Mouse (Mus musculus): Measurements from ENCODE around the gene Rbfox1. TPM values are rescaled to one million over a fixed set of nuclear protein-coding genes. Genes with fewer than 3 reads are reported as not detected.
A peak's percentile ranks its signal among the peaks of the same experiment; 100 is the strongest.

The Rbfox1 gene
- polyA plus RNA-seq, 1 experiment from 2014 or later, result 52.1 TPM

- no peaks in the 10 kb centered on the region for H3K36me3 ChIP-seq (ENCODE audit: poor library complexity, severe bottlenecking)
- no peak overlapping the region for H3K27ac ChIP-seq
- no peak overlapping the region for H3K4me3 ChIP-seq
- ATAC-seq, result peak; percentile 50; the same call in 1 of the 2 replicates
- no peak overlapping the region for H3K4me2 ChIP-seq
- H3K27me3 ChIP-seq, result no peaks in the 10 kb centered on the region
- H3K9ac ChIP-seq, result no peak overlapping the region
- WGBS, result 84% methylated on average over 5 of the region's 5 CpGs
- no peaks in the 10 kb centered on the region for H3K9me3 ChIP-seq (replicated peaks)
- H3K4me1 ChIP-seq, result peaks cover 9% of the 10 kb centered on the region
These were observed 25.6 kb downstream of the Rbfox1 start for GRCm38 (mm10) chr16:5910742-5911141.

DNA sequence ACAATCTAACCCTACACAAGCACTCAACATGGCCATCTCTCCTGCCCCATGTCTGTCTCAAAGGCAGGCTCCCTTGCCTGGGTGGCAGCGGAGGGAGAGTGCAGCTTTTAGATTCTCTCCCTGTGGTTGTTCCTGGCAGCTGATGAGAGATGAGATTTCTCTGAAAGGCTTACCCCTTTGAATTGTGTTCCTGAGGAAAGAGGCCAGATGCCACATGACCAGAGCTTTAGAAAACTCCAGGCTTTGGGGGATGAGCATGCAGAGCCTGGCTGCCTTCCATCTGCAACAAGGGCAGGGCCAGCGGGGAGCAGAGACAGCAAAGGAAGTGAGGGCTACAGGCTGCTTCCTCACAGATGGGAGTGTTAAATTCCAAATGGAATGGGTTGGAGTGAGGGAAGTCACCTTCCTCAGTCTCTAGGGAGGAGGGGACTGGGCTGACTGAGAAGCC is 26.7 kb downstream of the Rbfox1 start:
- peaks cover 9% of the 10 kb centered on the region for H3K4me1 ChIP-seq
- ATAC-seq, result peak; percentile 77
- no peaks in the 10 kb centered on the region for H3K27me3 ChIP-seq
- H3K4me2 ChIP-seq, result no peak overlapping the region
- H3K36me3 ChIP-seq (ENCODE audit: poor library complexity, severe bottlenecking), result no peaks in the 10 kb centered on the region
- no peak overlapping the region for H3K4me3 ChIP-seq
- peak overlapping the region; percentile 59 for H3K27ac ChIP-seq
- no peak overlapping the region for H3K9ac ChIP-seq
- no peaks in the 10 kb centered on the region for H3K9me3 ChIP-seq (replicated peaks)
- 33% methylated on average over 2 of the region's 2 CpGs for WGBS

DNA sequence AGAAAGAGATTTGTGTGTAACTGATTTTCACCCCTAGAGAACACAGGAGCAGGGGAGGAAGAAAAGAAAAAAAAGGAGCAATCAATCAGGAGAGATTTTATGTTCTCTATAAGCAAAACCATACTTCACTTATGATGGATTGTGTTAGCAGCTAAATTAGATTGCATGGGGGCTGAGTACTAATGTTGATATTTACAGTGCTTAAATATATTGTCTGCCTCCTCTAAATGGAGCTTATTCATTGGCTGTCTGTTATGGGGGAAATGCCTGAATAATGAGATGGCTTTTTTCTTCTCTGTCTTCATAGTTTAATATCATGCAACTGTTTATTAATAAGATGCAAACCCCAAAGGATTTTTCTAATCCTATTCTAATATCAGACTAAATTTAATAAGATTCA is 32.8 kb downstream of the Rbfox1 start:
- Histone ChIP-seq H3K4me3 (no peak overlapping the region), H3K9me3 (replicated peaks) (no peaks in the 10 kb centered on the region), H3K9ac (no peak overlapping the region), H3K27me3 (no peaks in the 10 kb centered on the region), H3K27ac (no peak overlapping the region), H3K4me1 (0 out of 2 replicates have a peak, but pooled peaks cover 3% of the 10 kb centered on the region), H3K4me2 (no peak overlapping the region), H3K36me3 (ENCODE audit: poor library complexity, severe bottlenecking) (no peaks in the 10 kb centered on the region)
- no peak for ATAC-seq

GRCm38 (mm10) chr16:5926986-5927385 is 41.8 kb downstream of the Rbfox1 start:
- peaks cover 3% of the 10 kb centered on the region; the same call in 1 of the 2 replicates for H3K4me1 ChIP-seq
- H3K27me3 ChIP-seq, result no peaks in the 10 kb centered on the region
- H3K9me3 ChIP-seq (replicated peaks), result no peaks in the 10 kb centered on the region
- no peak overlapping the region for H3K9ac ChIP-seq
- H3K36me3 ChIP-seq (ENCODE audit: poor library complexity, severe bottlenecking), result no peaks in the 10 kb centered on the region
- WGBS, result 17% methylated on average over 1 of the region's 1 CpGs
- ATAC-seq, result peak; percentile 24; the same call in 1 of the 2 replicates
- no peak overlapping the region for H3K4me3 ChIP-seq
- no peak overlapping the region for H3K4me2 ChIP-seq
- H3K27ac ChIP-seq, result no peak overlapping the region

DNA sequence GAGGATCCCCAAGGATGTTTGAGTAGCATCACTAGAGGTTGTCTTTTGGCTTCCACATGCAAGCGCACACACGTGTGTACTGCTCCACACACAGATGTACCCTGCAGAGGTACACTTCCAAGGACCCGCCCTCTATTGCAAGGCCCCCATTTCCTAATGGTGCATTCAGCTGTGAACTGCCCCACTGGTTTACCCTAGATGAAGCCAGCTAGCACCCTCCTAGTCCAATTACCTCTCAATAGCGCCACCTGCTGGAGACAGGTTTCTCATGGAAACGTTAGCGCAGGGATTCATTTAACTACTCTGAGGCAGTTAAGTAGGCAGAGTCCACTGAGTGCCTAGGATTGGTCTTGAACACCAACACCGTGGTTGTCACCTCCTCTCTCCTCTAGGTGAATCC is 46.5 kb downstream of the Rbfox1 start:
- peaks cover 2% of the 10 kb centered on the region; the same call in 1 of the 2 replicates for H3K4me1 ChIP-seq
- no peak overlapping the region for H3K4me3 ChIP-seq
- ATAC-seq, result peak; percentile 51
- H3K9ac ChIP-seq, result no peak overlapping the region
- 23% methylated on average over 7 of the region's 7 CpGs for WGBS
- no peaks in the 10 kb centered on the region for H3K36me3 ChIP-seq (ENCODE audit: poor library complexity, severe bottlenecking)
- H3K9me3 ChIP-seq (replicated peaks), result no peaks in the 10 kb centered on the region
- H3K27ac ChIP-seq, result no peak overlapping the region
- H3K27me3 ChIP-seq, result no peaks in the 10 kb centered on the region
- no peak overlapping the region for H3K4me2 ChIP-seq

DNA sequence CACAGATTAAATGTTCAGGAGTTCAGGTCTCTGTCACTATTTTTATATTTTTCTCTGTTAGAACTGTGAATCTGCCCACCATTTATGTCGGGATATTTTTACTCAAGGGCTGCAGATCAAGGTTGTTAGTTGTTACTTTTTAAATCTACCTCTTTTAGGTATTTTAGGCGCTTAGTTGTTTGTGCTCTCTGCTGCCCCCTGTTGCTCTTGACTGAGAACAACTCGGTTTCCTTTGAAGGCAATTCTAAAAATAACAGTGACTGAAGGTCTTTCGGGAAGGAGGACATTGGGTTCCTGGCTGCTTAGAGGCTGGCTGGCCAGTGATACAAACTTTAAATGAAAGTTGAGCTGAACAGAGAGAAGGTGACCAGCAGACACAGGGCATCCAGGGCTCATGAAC is 54.9 kb downstream of the Rbfox1 start:
- H3K4me3 ChIP-seq, result no peak overlapping the region
- H3K4me1 ChIP-seq, result no peaks in the 10 kb centered on the region
- no peaks in the 10 kb centered on the region for H3K27me3 ChIP-seq
- no peaks in the 10 kb centered on the region for H3K9me3 ChIP-seq (replicated peaks)
- ATAC-seq, result no peak
- no peak overlapping the region for H3K4me2 ChIP-seq
- no peaks in the 10 kb centered on the region for H3K36me3 ChIP-seq (ENCODE audit: poor library complexity, severe bottlenecking)
- H3K9ac ChIP-seq, result no peak overlapping the region
- H3K27ac ChIP-seq, result no peak overlapping the region
- 66% methylated on average over 4 of the region's 4 CpGs for WGBS

GRCm38 (mm10) chr16:5945682-5946081 is 60.5 kb downstream of the Rbfox1 start:
- no peak for ATAC-seq
- no peak overlapping the region for H3K4me3 ChIP-seq
- H3K9ac ChIP-seq, result no peak overlapping the region
- H3K36me3 ChIP-seq (ENCODE audit: poor library complexity, severe bottlenecking), result no peaks in the 10 kb centered on the region
- H3K27me3 ChIP-seq, result no peaks in the 10 kb centered on the region
- no peak overlapping the region for H3K27ac ChIP-seq
- 68% methylated on average over 1 of the region's 1 CpGs for WGBS
- no peak overlapping the region for H3K4me2 ChIP-seq
- H3K9me3 ChIP-seq (replicated peaks), result no peaks in the 10 kb centered on the region
- H3K4me1 ChIP-seq, result no peaks in the 10 kb centered on the region

DNA sequence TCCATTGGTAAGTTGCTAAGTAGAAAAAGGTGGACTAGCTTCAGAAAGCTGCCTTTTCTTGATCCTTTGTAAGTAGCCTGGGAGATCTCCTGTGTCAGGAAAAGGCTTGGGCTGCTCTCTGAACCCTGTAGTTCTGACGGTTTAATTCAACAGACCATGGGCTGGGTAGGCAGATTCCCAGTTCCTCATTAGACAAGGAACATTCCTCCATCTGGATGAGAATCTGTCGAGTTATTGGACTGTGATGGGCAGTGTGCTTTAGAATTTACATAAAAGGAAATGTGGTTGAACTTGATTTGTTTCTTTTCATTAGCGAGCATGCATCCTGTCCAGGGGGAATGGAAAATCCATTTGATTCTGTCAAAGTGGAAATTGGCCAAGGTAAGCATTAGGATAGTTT is 68.0 kb downstream of the Rbfox1 start:
- no peak for ATAC-seq
- no peaks in the 10 kb centered on the region for H3K9me3 ChIP-seq (replicated peaks)

GRCm38 (mm10) chr16:5957418-5957817 is 72.3 kb downstream of the Rbfox1 start:
- no peak for ATAC-seq
- H3K36me3 ChIP-seq (ENCODE audit: poor library complexity, severe bottlenecking), result no peaks in the 10 kb centered on the region
- no peak overlapping the region for H3K4me2 ChIP-seq
- no peaks in the 10 kb centered on the region for H3K4me1 ChIP-seq
- 84% methylated on average over 4 of the region's 4 CpGs for WGBS
- no peak overlapping the region for H3K27ac ChIP-seq
- H3K9ac ChIP-seq, result no peak overlapping the region
- no peaks in the 10 kb centered on the region for H3K27me3 ChIP-seq
- no peak overlapping the region for H3K4me3 ChIP-seq
- no peaks in the 10 kb centered on the region for H3K9me3 ChIP-seq (replicated peaks)

More for the DNA sequence above, 68.0 kb downstream of the Rbfox1 start:
- Histone ChIP-seq H3K27me3 (no peaks in the 10 kb centered on the region), H3K4me2 (no peak overlapping the region), H3K4me3 (no peak overlapping the region), H3K27ac (no peak overlapping the region), H3K36me3 (ENCODE audit: poor library complexity, severe bottlenecking) (no peaks in the 10 kb centered on the region), H3K4me1 (no peaks in the 10 kb centered on the region), H3K9ac (no peak overlapping the region)
- 77% methylated on average over 3 of the region's 3 CpGs for WGBS

GRCm38 (mm10) chr16:5961786-5962185 is 76.6 kb downstream of the Rbfox1 start:
- Histone ChIP-seq H3K27ac (no peak overlapping the region), H3K27me3 (no peaks in the 10 kb centered on the region), H3K4me2 (no peak overlapping the region), H3K9me3 (replicated peaks) (no peaks in the 10 kb centered on the region), H3K36me3 (ENCODE audit: poor library complexity, severe bottlenecking) (no peaks in the 10 kb centered on the region), H3K9ac (no peak overlapping the region), H3K4me1 (no peaks in the 10 kb centered on the region), H3K4me3 (no peak overlapping the region)
- ATAC-seq, result no peak
- 82% methylated on average over 3 of the region's 3 CpGs for WGBS

DNA sequence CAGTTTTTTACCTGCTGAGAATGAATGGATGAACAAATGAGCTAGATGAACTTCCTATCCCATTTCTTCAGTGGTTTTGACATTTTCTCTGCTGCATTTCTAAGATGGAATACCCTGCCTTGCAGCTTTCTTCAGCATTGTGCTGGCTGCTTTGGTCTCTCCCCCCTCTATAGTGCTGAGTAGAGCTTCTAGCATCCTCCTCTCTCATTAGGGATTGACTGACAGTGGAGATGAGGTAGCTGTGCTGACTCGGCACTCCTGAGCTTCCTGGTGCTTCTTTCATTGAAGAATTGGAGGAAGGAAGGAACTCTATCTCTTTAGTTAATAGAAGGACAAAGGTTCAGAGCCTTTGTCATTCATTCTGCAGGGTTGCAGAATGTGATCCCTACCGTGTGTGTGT is 89.0 kb downstream of the Rbfox1 start:
- Histone ChIP-seq H3K27ac (no peak overlapping the region), H3K36me3 (ENCODE audit: poor library complexity, severe bottlenecking) (no peaks in the 10 kb centered on the region), H3K27me3 (no peaks in the 10 kb centered on the region), H3K4me1 (no peaks in the 10 kb centered on the region), H3K9ac (no peak overlapping the region), H3K4me2 (no peak overlapping the region), H3K4me3 (no peak overlapping the region), H3K9me3 (replicated peaks) (no peaks in the 10 kb centered on the region)
- 36% methylated on average over 2 of the region's 2 CpGs for WGBS
- no peak for ATAC-seq

- WGBS, result 17% methylated on average over 10 of the region's 10 CpGs
- no peaks in the 10 kb centered on the region for H3K9me3 ChIP-seq (replicated peaks)
- H3K9ac ChIP-seq, result no peak overlapping the region
- no peaks in the 10 kb centered on the region for H3K36me3 ChIP-seq (ENCODE audit: poor library complexity, severe bottlenecking)
- no peak overlapping the region for H3K4me3 ChIP-seq
- peak overlapping the region; percentile 29 for H3K4me2 ChIP-seq
- no peak overlapping the region for H3K27ac ChIP-seq
- peak; percentile 74 for ATAC-seq
- 0 out of 2 replicates have a peak, but pooled peaks cover 3% of the 10 kb centered on the region for H3K27me3 ChIP-seq
- H3K4me1 ChIP-seq, result peaks cover 32% of the 10 kb centered on the region
These were observed 107.2 kb downstream of the Rbfox1 start for GRCm38 (mm10) chr16:5992045-5993011.

Data from forebrain, embryonic 13.5 days (tissue).